Mouse (Mus musculus): ENCODE data around the gene Cks1brt. TPM values are rescaled to one million over a fixed set of nuclear protein-coding genes. Genes with fewer than 3 reads are reported as not detected.

The Cks1brt gene
- polyA plus RNA-seq (2021; fragmentation: Nextera tagmentation), result not detected in 2 replicates
- long read RNA-seq, experiment 1, result 0 reads
- long read RNA-seq, experiment 2, result 0 reads

DNA sequence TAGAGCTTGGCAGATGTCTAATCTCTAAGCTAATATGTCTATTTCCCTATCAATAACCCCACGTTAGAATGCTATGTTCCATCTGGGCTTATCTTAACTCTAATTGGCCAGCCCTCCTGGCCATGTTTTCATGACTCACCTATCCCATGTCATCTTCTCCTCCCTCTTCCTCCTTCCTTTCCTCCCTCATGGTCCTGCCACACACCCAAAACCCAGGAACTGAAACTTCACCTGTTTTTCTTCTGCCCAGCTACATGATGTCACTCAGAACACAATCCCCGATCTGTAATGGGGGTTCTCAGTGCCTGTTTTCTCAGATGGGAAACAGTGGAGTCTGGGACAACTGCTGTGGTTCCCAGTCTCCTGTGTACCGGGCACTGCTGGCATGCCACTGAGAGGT lies at the start of gene Cks1brt:
Cks1brt (plus strand) TSS at position 301 of the 400 bp plus-strand sequence.

DNA sequence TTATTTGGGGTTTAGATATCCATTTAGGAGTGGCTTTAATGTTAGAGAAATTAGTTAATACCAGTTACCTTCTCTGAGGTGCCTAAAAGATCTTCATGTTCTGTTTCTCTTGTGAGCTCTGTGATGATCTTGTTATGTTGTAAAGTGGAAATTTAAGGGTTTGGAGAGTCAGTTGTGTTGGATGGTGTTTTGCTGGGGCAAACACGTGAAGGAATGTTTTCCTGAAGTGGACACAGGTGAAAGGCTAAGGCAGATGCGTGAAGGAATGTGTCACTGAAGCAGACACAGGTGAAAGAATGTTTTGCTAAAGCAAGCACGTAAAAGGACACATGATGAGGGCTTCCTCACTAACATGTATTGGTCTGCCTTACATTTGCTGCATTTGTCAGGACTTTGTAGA lies 28.7 kb upstream of the Cks1brt start, which contains the start of gene Zfp791:
Zfp791 (minus strand) TSS at position 101 of the 400 bp plus-strand sequence.

Small RNA genes within 50 kb of the gene (microRNA-seq; reads per million reads assigned to microRNA genes)
- not detected for gene Gm23388

Other genes with a start within 250 kb of the Cks1brt start
- 0.15 and 0.30 TPM in 2 replicates for gene Klf1, start 250.0 kb upstream of the Cks1brt start, polyA plus RNA-seq (2021; fragmentation: Nextera tagmentation)
- gene Dnase2a, start 243.4 kb upstream of the Cks1brt start, polyA plus RNA-seq (2021; fragmentation: Nextera tagmentation), result 4.5 and 6.6 TPM in 2 replicates
- 11.2 and 18.3 TPM in 2 replicates for gene Mast1, start 214.6 kb upstream of the Cks1brt start, polyA plus RNA-seq (2021; fragmentation: Nextera tagmentation)
- 0.15 TPM in 1 of 2 replicates, not detected in the other for gene Rtbdn, start 204.9 kb upstream of the Cks1brt start, polyA plus RNA-seq (2021; fragmentation: Nextera tagmentation)
- gene Gm49661, start 182.5 kb upstream of the Cks1brt start, polyA plus RNA-seq (2021; fragmentation: Nextera tagmentation), result not detected in 2 replicates
- gene Prdx2, start 182.3 kb upstream of the Cks1brt start, polyA plus RNA-seq (2021; fragmentation: Nextera tagmentation), result 688 and 751 TPM in 2 replicates
- 45.5 and 52.3 TPM in 2 replicates for gene Rnaseh2a, start 182.2 kb upstream of the Cks1brt start, polyA plus RNA-seq (2021; fragmentation: Nextera tagmentation)
- 142 and 144 TPM in 2 replicates for gene Junb, start 173.2 kb upstream of the Cks1brt start, polyA plus RNA-seq (2021; fragmentation: Nextera tagmentation)
- 5.0 and 6.2 TPM in 2 replicates for gene Hook2, start 161.3 kb upstream of the Cks1brt start, polyA plus RNA-seq (2021; fragmentation: Nextera tagmentation)
- 0.09 TPM in 1 of 2 replicates, not detected in the other for gene Best2, start 137.4 kb upstream of the Cks1brt start, polyA plus RNA-seq (2021; fragmentation: Nextera tagmentation)
- gene Asna1, start 126.6 kb upstream of the Cks1brt start, polyA plus RNA-seq (2021; fragmentation: Nextera tagmentation), result 31.7 and 41.1 TPM in 2 replicates
- gene Trir, start 125.1 kb upstream of the Cks1brt start, polyA plus RNA-seq (2021; fragmentation: Nextera tagmentation), result 71.1 and 83.3 TPM in 2 replicates
- 24.3 and 26.5 TPM in 2 replicates for gene Tnpo2, start 115.0 kb upstream of the Cks1brt start, polyA plus RNA-seq (2021; fragmentation: Nextera tagmentation)
- gene Fbxw9, start 91.9 kb upstream of the Cks1brt start, polyA plus RNA-seq (2021; fragmentation: Nextera tagmentation), result 13.4 and 14.1 TPM in 2 replicates
- not detected in 2 replicates for gene Gm5741, start 83.9 kb upstream of the Cks1brt start, polyA plus RNA-seq (2021; fragmentation: Nextera tagmentation)
- 63.7 and 73.4 TPM in 2 replicates for gene Dhps, start 80.2 kb upstream of the Cks1brt start, polyA plus RNA-seq (2021; fragmentation: Nextera tagmentation)
- gene Wdr83os, start 71.2 kb upstream of the Cks1brt start, polyA plus RNA-seq (2021; fragmentation: Nextera tagmentation), result 140 and 142 TPM in 2 replicates
- gene Wdr83, start 70.6 kb upstream of the Cks1brt start, polyA plus RNA-seq (2021; fragmentation: Nextera tagmentation), result 35.6 and 36.8 TPM in 2 replicates
- 20.7 and 26.6 TPM in 2 replicates for gene Man2b1, start 68.7 kb upstream of the Cks1brt start, polyA plus RNA-seq (2021; fragmentation: Nextera tagmentation)
- gene Zfp791, start 28.8 kb upstream of the Cks1brt start, polyA plus RNA-seq (2021; fragmentation: Nextera tagmentation), result 1.4 and 1.6 TPM in 2 replicates
- not detected in 2 replicates for gene Olfr371, start 74.1 kb downstream of the Cks1brt start, polyA plus RNA-seq (2021; fragmentation: Nextera tagmentation)
- gene Orc6, start 147.7 kb downstream of the Cks1brt start, polyA plus RNA-seq (2021; fragmentation: Nextera tagmentation), result 42.6 and 42.8 TPM in 2 replicates
- 80.4 and 83.7 TPM in 2 replicates for gene Vps35, start 147.9 kb downstream of the Cks1brt start, polyA plus RNA-seq (2021; fragmentation: Nextera tagmentation)
- 0.92 and 1.3 TPM in 2 replicates for gene Mylk3, start 234.4 kb downstream of the Cks1brt start, polyA plus RNA-seq (2021; fragmentation: Nextera tagmentation)